ENCODE assay signal across 17 mouse cellular contexts in the genomic region with DNA sequence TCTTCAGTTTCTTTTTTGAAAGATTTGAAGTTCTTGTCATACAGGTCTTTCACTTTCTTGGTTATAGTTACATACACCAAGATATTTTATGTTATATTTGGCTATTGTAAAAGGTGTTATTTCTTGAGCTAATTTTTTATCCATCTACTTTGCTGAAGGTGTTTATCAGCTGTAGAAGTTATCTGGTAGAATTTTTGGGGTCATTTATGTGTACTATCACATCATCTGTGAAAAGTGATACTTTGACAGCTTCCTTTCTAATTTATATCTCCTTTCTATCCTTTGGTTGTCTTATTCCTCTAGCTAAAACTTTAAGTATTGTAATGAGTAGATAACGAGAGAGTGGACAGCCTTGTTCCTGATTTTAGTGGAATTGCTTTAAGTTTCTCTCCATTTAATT. TPM values are rescaled to one million over a fixed set of nuclear protein-coding genes. Genes with fewer than 3 reads are reported as not detected.
A peak's percentile ranks its signal among the peaks of the same experiment; 100 is the strongest.
DNase-seq lines count a peak whose midpoint lies in the region; TF ChIP-seq lines count a peak whose summit lies in the region.
"Had no signal": no experiment of that assay in that cellular context is flagged by ENCODE, and none has a peak within 500 bp of the region (broad histone marks: within the 10 kb centered on the region; RNA-seq: fewer than 3 reads in every experiment).

No protein-coding gene starts in this region.

- TF ChIP-seq CTCF in MEL (IDR thresholded peaks at IDR 0.05 in 2 of 3, conservative IDR thresholded peaks at IDR 0.05 in 1 of 3; ENCODE audit: control insufficient read depth in 1 of 3, insufficient read depth in 1 of 3, low read depth in 2 of 3, low read length in 3 of 3, poor library complexity in 1 of 3, severe bottlenecking in 1 of 3), result no peak

- H3K27ac ChIP-seq in MEL (ENCODE audit: control insufficient read depth, low read depth, low read length), result no peak overlapping the region

- peaks cover 6 to 18% of the 10 kb centered on the region in 2 experiments; a peak in 2 of 4 replicates for H3K4me1 ChIP-seq in MEL (ENCODE audit: control insufficient read depth in 1 of 2, insufficient read depth in 2 of 2, low read length in 2 of 2)

- TF ChIP-seq POLR2A in MEL (IDR thresholded peaks at IDR 0.05; ENCODE audit: control insufficient read depth in 1 of 2, insufficient read depth in 1 of 2, low read depth in 1 of 2, low read length in 2 of 2, poor library complexity in 1 of 2), result no peak

- H3K9ac ChIP-seq in MEL (ENCODE audit: control insufficient read depth, low read depth, low read length, poor library complexity, severe bottlenecking), result no peak overlapping the region

- TF ChIP-seq EP300 in MEL (IDR thresholded peaks at IDR 0.05; ENCODE audit: low read depth in 1 of 2, low read length in 2 of 2), result peak; percentile 41 to 66; a peak in 2 of 4 replicates

- no peaks in the 10 kb centered on the region for H3K27me3 ChIP-seq in MEL (ENCODE audit: control insufficient read depth in 1 of 2, insufficient read depth in 2 of 2, low read length in 2 of 2)
- H3K27me3 ChIP-seq: CH12.LX, Patski had no signal

- peaks cover 33 to 39% of the 10 kb centered on the region in 2 experiments for H3K36me3 ChIP-seq in MEL (ENCODE audit: control insufficient read depth in 1 of 2, insufficient read depth in 2 of 2, low read length in 2 of 2)

- peak; percentile 36 for DNase-seq in MEL (ENCODE audit: low read depth, low spot score)
- DNase-seq in cerebellum, adult 18-20 months, result no peak
- DNase-seq: adrenal gland, adult 2 months; adrenal gland, adult 8-10 months; adrenal gland, postnatal 10 days; adrenal gland, postnatal 14 days; adrenal gland, postnatal 25 days; adrenal gland, postnatal 36 days; B cell, adult 2 months; cerebellum, adult 11 months; cerebellum, adult 11-12 months; cerebellum, adult 2 months; cerebellum, adult 8-10 months; cerebellum, adult 9-10 months had no signal

- H3K4me3 ChIP-seq in MEL (ENCODE audit: control insufficient read depth in 1 of 2, insufficient read depth in 1 of 2, low read depth in 2 of 2, low read length in 2 of 2), result no peak overlapping the region

- no peaks in the 10 kb centered on the region for H3K9me3 ChIP-seq in MEL (replicated peaks; ENCODE audit: insufficient read depth, low read length)
- H3K9me3 ChIP-seq: G1E had no signal

- H3K79me2 ChIP-seq in MEL (ENCODE audit: control insufficient read depth, insufficient read depth, low read length, poor library complexity), result peaks cover 63% of the 10 kb centered on the region

- no peak for TF ChIP-seq RAD21 in MEL (IDR thresholded peaks at IDR 0.05; ENCODE audit: low read depth, low read length)

TF ChIP-seq in MEL, 35 proteins besides CTCF, POLR2A, EP300 and RAD21:
- TF ChIP-seq HCFC1 (IDR thresholded peaks at IDR 0.05; ENCODE audit: low read depth, low read length), result 0 out of 2 replicates have a peak, but pooled peaks have one; percentile 26
- peak; percentile 53; the same call in 1 of the 2 replicates for TF ChIP-seq SIN3A (IDR thresholded peaks at IDR 0.05; ENCODE audit: low read length)
- peak; percentile 58; the same call in 1 of the 2 replicates for TF ChIP-seq ETS1 (IDR thresholded peaks at IDR 0.05; ENCODE audit: low read depth, low read length)
- TF ChIP-seq GATA1 (IDR thresholded peaks at IDR 0.05; ENCODE audit: low read depth, low read length), result peak; percentile 60; the same call in 1 of the 2 replicates
- TF ChIP-seq KAT2A (conservative IDR thresholded peaks at IDR 0.05; ENCODE audit: low read depth, low read length), result no peak
- TF ChIP-seq MYB (IDR thresholded peaks at IDR 0.05; ENCODE audit: low read depth, low read length), result no peak
- TF ChIP-seq TCF12 (IDR thresholded peaks at IDR 0.05; ENCODE audit: low read depth, low read length), result peak; percentile 29; the same call in 1 of the 2 replicates

RNA-seq across cellular contexts. Expression of a gene that starts 7.8 kb away (rescaled TPM):
- 36.2 and 39.4 TPM in 2 replicates for total RNA-seq in MEL (2012; rRNA removed)
- polyA plus RNA-seq in MEL (2012; ENCODE audit: insufficient read depth in 1 of 2, insufficient read length in 2 of 2, low read depth in 1 of 2, low replicate concordance in 2 of 2, missing spikeins in 1 of 2), result 10 to 100 TPM in 1 of 2 experiments, not detected in 1; 56.0 TPM

RNA-seq across cellular contexts. Expression of a gene that starts 19.9 kb away (rescaled TPM):
- total RNA-seq in MEL (2012; rRNA removed), result 1.6 and 1.9 TPM in 2 replicates
- polyA plus RNA-seq in MEL (2012; ENCODE audit: insufficient read depth in 1 of 2, insufficient read length in 2 of 2, low read depth in 1 of 2, low replicate concordance in 2 of 2, missing spikeins in 1 of 2), result 1 to 10 TPM in 1 of 2 experiments, not detected in 1; 4.2 TPM

RNA-seq across cellular contexts. Expression of a gene that starts 44.4 kb away (rescaled TPM):
- 5.2 and 6.3 TPM in 2 replicates for total RNA-seq in MEL (2012; rRNA removed)
- polyA plus RNA-seq in MEL (2012; ENCODE audit: insufficient read depth in 1 of 2, insufficient read length in 2 of 2, low read depth in 1 of 2, low replicate concordance in 2 of 2, missing spikeins in 1 of 2), result 10 to 100 TPM in 1 of 2 experiments, not detected in 1; 19.4 TPM

RNA-seq across cellular contexts. Expression of a gene that starts 44.9 kb away (rescaled TPM):
- 12.0 and 12.7 TPM in 2 replicates for total RNA-seq in MEL (2012; rRNA removed)
- 10 to 100 TPM in 1 of 2 experiments, not detected in 1; 12.9 TPM for polyA plus RNA-seq in MEL (2012; ENCODE audit: insufficient read depth in 1 of 2, insufficient read length in 2 of 2, low read depth in 1 of 2, low replicate concordance in 2 of 2, missing spikeins in 1 of 2)
